Mouse (Mus musculus) stomach, embryonic 16.5 days (tissue): Measurements from ENCODE around the gene Retreg3. TPM values are rescaled to one million over a fixed set of nuclear protein-coding genes. Genes with fewer than 3 reads are reported as not detected.

Experiments used
- ATAC-seq: fragments of 200-750 bp; cut with Nextera tagmentation; 2 replicates; pipeline ENCODE4 v1.8.0; 2017; ENCODE audit warnings: moderate number of reproducible peaks, moderate TSS enrichment; ENCODE audit not compliant: insufficient read depth, low FRiP score
- H3K27ac ChIP-seq: fragments of 300-500 bp; sonication (generic); 2 replicates; pipeline ENCODE4 v1.5.1; 2014; ENCODE audit warnings: low read length
- H3K27me3 ChIP-seq: fragments of 300-500 bp; sonication (generic); 2 replicates; pipeline ENCODE4 v1.6.1; 2014; ENCODE audit warnings: low read length, control low read depth, mixed read lengths; ENCODE audit not compliant: control insufficient read depth, insufficient read depth
- H3K36me3 ChIP-seq: fragments of 300-500 bp; sonication (generic); 2 replicates; pipeline ENCODE4 v1.6.1; 2014; ENCODE audit warnings: low read length; ENCODE audit not compliant: control insufficient read depth, insufficient read depth
- H3K4me1 ChIP-seq: fragments of 300-500 bp; sonication (generic); 2 replicates; pipeline ENCODE4 v1.6.1; 2014; ENCODE audit warnings: low read length, control low read depth, mixed read lengths; ENCODE audit not compliant: control insufficient read depth, insufficient read depth
- H3K4me2 ChIP-seq: fragments of 300-500 bp; sonication (generic); 2 replicates; pipeline ENCODE4 v1.6.1; 2014; ENCODE audit warnings: low read depth, low read length, mixed read lengths
- H3K4me3 ChIP-seq: fragments of 300-500 bp; sonication (generic); replicated peaks from 2 replicates; pipeline ENCODE4 v1.5.1; 2014; ENCODE audit warnings: mild to moderate bottlenecking, low read length
- H3K9ac ChIP-seq: fragments of 300-500 bp; sonication (generic); 2 replicates; pipeline ENCODE4 v1.6.1; 2014; ENCODE audit warnings: low read length
- H3K9me3 ChIP-seq: fragments of 300-500 bp; sonication (generic); replicated peaks from 2 replicates; pipeline ENCODE4 v1.6.1; 2016; ENCODE audit warnings: low read length, control low read depth; ENCODE audit not compliant: control insufficient read depth
- WGBS: fragments of 180-500 bp; shearing (Covaris S2); extraction: QIAGEN DNeasy Blood & Tissue Kit; methylation state at CpG from one replicate; pipeline ENCODE4 v1.1.7; 2014; 5-methylcytosine and 5-hydroxymethylcytosine counted together
- microRNA-seq: library from miRNA; unstranded; fragments of <30 nt; microRNA quantifications from one replicate; pipeline ENCODE4, GENCODE M21; 2016
- polyA plus RNA-seq: library from polyadenylated mRNA; unstranded; fragments of >200 nt; fragmentation: Nextera tagmentation; extraction: Ambion mirVana; gene quantifications from 2 replicates; pipeline ENCODE4 v1.2.1, GENCODE M21; 2015

The Retreg3 gene
- polyA plus RNA-seq, 1 experiment from 2014 or later: 18.7 TPM

- ATAC-seq: no peak
- no peaks in the 10 kb centered on the region for H3K27me3 ChIP-seq
- H3K27ac ChIP-seq: no peak overlapping the region
- no peak overlapping the region for H3K9ac ChIP-seq
- H3K4me3 ChIP-seq: no peak overlapping the region
- H3K36me3 ChIP-seq: peaks cover 12% of the 10 kb centered on the region; the same call in 1 of the 2 replicates
- no peaks in the 10 kb centered on the region for H3K9me3 ChIP-seq
- H3K4me1 ChIP-seq: peaks cover 14% of the 10 kb centered on the region; the same call in 1 of the 2 replicates
- H3K4me2 ChIP-seq: no peak overlapping the region
- 92% methylated on average over 6 of the region's 6 CpGs for WGBS
Measured at GRCm38 (mm10) chr11:101051051-101051493, 68.6 kb downstream of the Retreg3 start.

GRCm38 (mm10) chr11:101050359-101050758, 69.3 kb downstream of the Retreg3 start:
- Histone ChIP-seq H3K4me1 (peaks cover 8% of the 10 kb centered on the region; the same call in 1 of the 2 replicates), H3K4me2 (no peak overlapping the region), H3K27ac (no peak overlapping the region), H3K9ac (no peak overlapping the region), H3K4me3 (no peak overlapping the region), H3K27me3 (no peaks in the 10 kb centered on the region), H3K36me3 (peaks cover 16% of the 10 kb centered on the region; the same call in 1 of the 2 replicates), H3K9me3 (no peaks in the 10 kb centered on the region)
- WGBS: 91% methylated on average over 9 of the region's 9 CpGs
- ATAC-seq: no peak

- H3K27me3 ChIP-seq: no peaks in the 10 kb centered on the region
- no peak overlapping the region for H3K9ac ChIP-seq
- H3K36me3 ChIP-seq: peaks cover 16% of the 10 kb centered on the region; the same call in 1 of the 2 replicates
- 0 out of 2 replicates have a peak, but pooled peaks cover 2% of the 10 kb centered on the region for H3K4me1 ChIP-seq
- no peak for ATAC-seq
- WGBS: 84% methylated on average over 3 of the region's 3 CpGs
- H3K9me3 ChIP-seq: no peaks in the 10 kb centered on the region
- no peak overlapping the region for H3K4me3 ChIP-seq
- no peak overlapping the region for H3K4me2 ChIP-seq
- H3K27ac ChIP-seq: no peak overlapping the region
Measured at GRCm38 (mm10) chr11:101047502-101047901, 72.2 kb downstream of the Retreg3 start.

- Histone ChIP-seq H3K9me3 (no peaks in the 10 kb centered on the region), H3K27ac (no peak overlapping the region), H3K9ac (no peak overlapping the region), H3K36me3 (peaks cover 16% of the 10 kb centered on the region; the same call in 1 of the 2 replicates), H3K4me1 (no peaks in the 10 kb centered on the region), H3K27me3 (no peaks in the 10 kb centered on the region), H3K4me2 (no peak overlapping the region), H3K4me3 (no peak overlapping the region)
- 66% methylated on average over 9 of the region's 9 CpGs for WGBS
- ATAC-seq: no peak
Measured at GRCm38 (mm10) chr11:101046440-101046839, 73.3 kb downstream of the Retreg3 start.

Small RNA genes lying within 50 kb of the gene (microRNA-seq; reads per million reads assigned to microRNA genes)
- gene Gm27626: not detected

Other genes starting within 250 kb of the Retreg3 start
- gene Stat3, start 180.4 kb downstream of the Retreg3 start, polyA plus RNA-seq: 47.2 and 56.1 TPM in 2 replicates
- gene Cavin1, start 149.0 kb downstream of the Retreg3 start, polyA plus RNA-seq: 381 and 403 TPM in 2 replicates
- 47.8 and 50.5 TPM in 2 replicates for gene Atp6v0a1, start 110.4 kb downstream of the Retreg3 start, polyA plus RNA-seq
- 17.0 and 17.2 TPM in 2 replicates for gene Naglu, start 49.9 kb downstream of the Retreg3 start, polyA plus RNA-seq
- 0.30 TPM in 1 of 2 replicates, not detected in the other for gene Hsd17b1, start 41.5 kb downstream of the Retreg3 start, polyA plus RNA-seq
- gene Coasy, start 37.3 kb downstream of the Retreg3 start, polyA plus RNA-seq: 38.9 and 41.8 TPM in 2 replicates
- 57.4 and 60.5 TPM in 2 replicates for gene Mlx, start 32.6 kb downstream of the Retreg3 start, polyA plus RNA-seq
- gene Psmc3ip, start 24.5 kb downstream of the Retreg3 start, polyA plus RNA-seq: 21.4 and 23.4 TPM in 2 replicates
- gene Tubg1, start within 50 bp of the Retreg3 start, polyA plus RNA-seq: 63.0 and 63.5 TPM in 2 replicates
- 3.9 and 4.6 TPM in 2 replicates for gene Tubg2, start 36.0 kb upstream of the Retreg3 start, polyA plus RNA-seq
- gene Cntnap1, start 50.6 kb upstream of the Retreg3 start, polyA plus RNA-seq: 2.3 and 2.6 TPM in 2 replicates
- 17.6 and 18.7 TPM in 2 replicates for gene Plekhh3, start 51.5 kb upstream of the Retreg3 start, polyA plus RNA-seq
- 0.26 and 0.43 TPM in 2 replicates for gene Ccr10, start 55.5 kb upstream of the Retreg3 start, polyA plus RNA-seq
- 18.5 and 21.8 TPM in 2 replicates for gene Ezh1, start 106.6 kb upstream of the Retreg3 start, polyA plus RNA-seq
- gene Ramp2, start 126.1 kb upstream of the Retreg3 start, polyA plus RNA-seq: 95.8 and 106 TPM in 2 replicates
- 133 and 141 TPM in 2 replicates for gene Vps25, start 133.8 kb upstream of the Retreg3 start, polyA plus RNA-seq
- 23.5 and 28.0 TPM in 2 replicates for gene Wnk4, start 140.7 kb upstream of the Retreg3 start, polyA plus RNA-seq
- 0.70 and 1.2 TPM in 2 replicates for gene Cntd1, start 159.1 kb upstream of the Retreg3 start, polyA plus RNA-seq
- gene Coa3, start 159.2 kb upstream of the Retreg3 start, polyA plus RNA-seq: 194 and 197 TPM in 2 replicates
- 143 and 147 TPM in 2 replicates for gene Becn1, start 182.4 kb upstream of the Retreg3 start, polyA plus RNA-seq
- gene Psme3, start 196.3 kb upstream of the Retreg3 start, polyA plus RNA-seq: 98.2 and 107 TPM in 2 replicates
- gene Aoc2, start 205.2 kb upstream of the Retreg3 start, polyA plus RNA-seq: 0.97 and 1.4 TPM in 2 replicates
- 3.5 TPM in 2 replicates for gene Aoc3, start 210.7 kb upstream of the Retreg3 start, polyA plus RNA-seq
- 0.09 and 0.15 TPM in 2 replicates for gene G6pc, start 247.7 kb upstream of the Retreg3 start, polyA plus RNA-seq